ENCODE assay signal across 14 mouse cellular contexts in the genomic region with DNA sequence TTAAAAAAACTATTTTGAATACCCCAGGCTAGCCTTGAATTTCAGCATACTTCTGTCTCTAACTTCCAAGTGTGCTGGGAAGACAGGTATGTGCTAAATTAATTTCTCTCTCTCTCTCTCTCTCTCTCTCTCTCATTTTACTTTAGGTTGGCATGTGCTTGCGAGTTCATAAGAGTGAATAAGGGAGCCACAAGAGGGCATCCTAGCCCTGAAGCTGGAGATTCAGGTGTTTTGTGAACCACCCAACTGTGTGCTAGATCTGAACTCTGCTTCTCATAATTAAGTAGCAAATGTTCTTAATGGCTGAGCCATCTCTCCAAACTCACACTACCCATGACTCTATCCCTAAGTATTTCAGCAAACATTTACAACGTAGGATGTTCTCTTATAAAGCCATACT. TPM values are rescaled to one million over a fixed set of nuclear protein-coding genes. Genes with fewer than 3 reads are reported as not detected.
DNase-seq lines count a peak whose midpoint lies in the region; ATAC-seq and TF ChIP-seq lines count a peak whose summit lies in the region.
"Had no signal": no experiment of that assay in that cellular context is flagged by ENCODE, and none has a peak within 500 bp of the region (broad histone marks: within the 10 kb centered on the region; RNA-seq: fewer than 3 reads in every experiment).

No protein-coding gene starts in this region.

- TF ChIP-seq EP300 in heart, postnatal 0 days (IDR thresholded peaks at IDR 0.05; ENCODE audit: low read depth): no peak

- TF ChIP-seq CTCF in heart, postnatal 0 days (IDR thresholded peaks at IDR 0.05; ENCODE audit: low read depth): peak; percentile 35; the same call in 1 of the 2 replicates
- 0 out of 2 replicates have a peak, but pooled peaks have one; percentile 4 for TF ChIP-seq CTCF in lung, embryonic 14.5 days (IDR thresholded peaks at IDR 0.05; ENCODE audit: low read depth)
- TF ChIP-seq CTCF in cortical plate, adult 2 months (IDR thresholded peaks at IDR 0.05; ENCODE audit: extremely low read depth, insufficient read depth, low read length): peak; percentile 34

- no peak overlapping the region for H3K4me3 ChIP-seq in heart, postnatal 0 days (ENCODE audit: low read depth, low read length)
- H3K4me3 ChIP-seq in lung, embryonic 14.5 days (ENCODE audit: low read depth, low read length): no peak overlapping the region
- H3K4me3 ChIP-seq in cortical plate, adult 2 months (ENCODE audit: insufficient read depth, low read length): no peak overlapping the region
- H3K4me3 ChIP-seq: embryonic facial prominence, embryonic 15.5 days; megakaryocyte, embryonic 14.5 days had no signal

- intact Hi-C loops in heart, postnatal 25 days (cut with DNase I): no loop called here

- WGBS in heart, postnatal 0 days: 77% methylated on average over 2 of the region's 2 CpGs
- WGBS in lung, embryonic 14.5 days: 70% methylated on average over 2 of the region's 2 CpGs

- H3K4me2 ChIP-seq in heart, postnatal 0 days (ENCODE audit: low read depth, low read length): no peak overlapping the region
- no peak overlapping the region for H3K4me2 ChIP-seq in lung, embryonic 14.5 days
- H3K4me2 ChIP-seq: embryonic facial prominence, embryonic 15.5 days had no signal

- TF ChIP-seq POLR2A in cortical plate, adult 2 months (IDR thresholded peaks at IDR 0.05; ENCODE audit: extremely low read depth, insufficient read depth, low read length): no peak

- no peak for DNase-seq in heart, postnatal 0 days (ENCODE audit: low spot score)
- no peak for DNase-seq in heart, postnatal 25 days (ENCODE audit: low spot score)
- no peak for DNase-seq in lung, embryonic 14.5 days
- DNase-seq in lung, adult 18-20 months: no peak
- peak; percentile 11 to 14 for DNase-seq in B cell, adult 2 months
- no peak for DNase-seq in c-Kit-positive CD71-positive TER-119-positive erythroid progenitor cells, embryonic 14.5 days (ENCODE audit: low spot score)
- DNase-seq in gastrocnemius, postnatal 10 days: no peak
- DNase-seq: cerebellum, postnatal 25 days; heart, postnatal 14 days had no signal

- no peaks in the 10 kb centered on the region; the same call in none of the 2 replicates for H3K4me1 ChIP-seq in heart, postnatal 0 days (ENCODE audit: control insufficient read depth, insufficient read depth)
- H3K4me1 ChIP-seq in lung, embryonic 14.5 days (ENCODE audit: insufficient read depth): no peaks in the 10 kb centered on the region
- no peaks in the 10 kb centered on the region; the same call in 1 of the 2 replicates for H3K4me1 ChIP-seq in cortical plate, adult 2 months (ENCODE audit: control insufficient read depth, insufficient read depth, low read length)

- H3K9me3 ChIP-seq in heart, postnatal 0 days (replicated peaks; ENCODE audit: control insufficient read depth, low read length): no peaks in the 10 kb centered on the region
- H3K9me3 ChIP-seq in lung, embryonic 14.5 days (ENCODE audit: low read depth, low read length): no peaks in the 10 kb centered on the region
- H3K9me3 ChIP-seq: embryonic facial prominence, embryonic 15.5 days; megakaryocyte, embryonic 14.5 days had no signal

- no peak for ATAC-seq in heart, postnatal 0 days (ENCODE audit: insufficient read depth, low read depth)
- no peak for ATAC-seq in lung, embryonic 14.5 days (ENCODE audit: insufficient read depth)
- ATAC-seq: intestine, embryonic 16.5 days had no signal

- H3K27me3 ChIP-seq in heart, postnatal 0 days (ENCODE audit: control insufficient read depth, insufficient read depth, low read length): no peaks in the 10 kb centered on the region
- H3K27me3 ChIP-seq in lung, embryonic 14.5 days (ENCODE audit: insufficient read depth, low read length): no peaks in the 10 kb centered on the region
- H3K27me3 ChIP-seq: embryonic facial prominence, embryonic 15.5 days; megakaryocyte, embryonic 14.5 days had no signal

- no peak overlapping the region for H3K9ac ChIP-seq in heart, postnatal 0 days (replicated peaks; ENCODE audit: low read depth, low read length)
- H3K9ac ChIP-seq in lung, embryonic 14.5 days: no peak overlapping the region
- H3K9ac ChIP-seq: embryonic facial prominence, embryonic 15.5 days had no signal

- no peak overlapping the region for H3K27ac ChIP-seq in heart, postnatal 0 days (ENCODE audit: low read depth)
- H3K27ac ChIP-seq in lung, embryonic 14.5 days (ENCODE audit: low read depth): no peak overlapping the region
- H3K27ac ChIP-seq in cortical plate, adult 2 months (ENCODE audit: insufficient read depth, low read length): no peak overlapping the region
- H3K27ac ChIP-seq: embryonic facial prominence, embryonic 15.5 days had no signal

- H3K36me3 ChIP-seq in heart, postnatal 0 days (replicated peaks; ENCODE audit: control insufficient read depth, insufficient read depth, low read length): peaks cover 55% of the 10 kb centered on the region
- peaks cover 61% of the 10 kb centered on the region for H3K36me3 ChIP-seq in lung, embryonic 14.5 days (ENCODE audit: insufficient read depth)

RNA-seq across cellular contexts. Expression of a gene that starts 21.8 kb away (rescaled TPM):
- total RNA-seq in heart, postnatal 0 days (2014; rRNA removed; ENCODE audit: low replicate concordance): 78.4 and 80.3 TPM in 2 replicates
- 29.9 and 31.4 TPM in 2 replicates for polyA plus RNA-seq in heart, postnatal 0 days (2015; fragmentation: Nextera tagmentation; extraction: Ambion mirVana)
- total RNA-seq in heart, postnatal 25 days (2021): 10 to 100 TPM; 70.9 to 76.5 TPM
- 29.9 and 34.3 TPM in 2 replicates for polyA plus RNA-seq in lung, embryonic 14.5 days (2014; fragmentation: Nextera tagmentation; extraction: Ambion mirVana)
- 103 and 117 TPM in 2 replicates for polyA plus RNA-seq in cortical plate, adult 2 months (2012; rRNA removed)
- 10 to 100 TPM; 57.8 to 58.2 TPM for total RNA-seq in gastrocnemius, postnatal 10 days (2021)

RNA-seq across cellular contexts. Expression of a gene that starts 35.6 kb away (rescaled TPM):
- total RNA-seq in heart, postnatal 0 days (2014; rRNA removed; ENCODE audit: low replicate concordance): 41.0 and 50.3 TPM in 2 replicates
- polyA plus RNA-seq in heart, postnatal 0 days (2015; fragmentation: Nextera tagmentation; extraction: Ambion mirVana): 83.6 and 92.8 TPM in 2 replicates
- total RNA-seq in heart, postnatal 25 days (2021): 10 to 100 TPM; 55.1 to 62.3 TPM
- polyA plus RNA-seq in lung, embryonic 14.5 days (2014; fragmentation: Nextera tagmentation; extraction: Ambion mirVana): 179 and 184 TPM in 2 replicates
- 90.3 and 92.6 TPM in 2 replicates for polyA plus RNA-seq in cortical plate, adult 2 months (2012; rRNA removed)
- total RNA-seq in gastrocnemius, postnatal 10 days (2021): 10 to 100 TPM; 62.5 to 73.1 TPM

RNA-seq across cellular contexts. Expression of a gene that starts 35.7 kb away (rescaled TPM):
- total RNA-seq in heart, postnatal 0 days (2014; rRNA removed; ENCODE audit: low replicate concordance): 35.3 and 49.3 TPM in 2 replicates
- polyA plus RNA-seq in heart, postnatal 0 days (2015; fragmentation: Nextera tagmentation; extraction: Ambion mirVana): 12.2 and 13.1 TPM in 2 replicates
- total RNA-seq in heart, postnatal 25 days (2021): 10 to 100 TPM; 65.6 to 67.2 TPM
- 14.1 and 15.7 TPM in 2 replicates for polyA plus RNA-seq in lung, embryonic 14.5 days (2014; fragmentation: Nextera tagmentation; extraction: Ambion mirVana)
- 46.5 and 47.0 TPM in 2 replicates for polyA plus RNA-seq in cortical plate, adult 2 months (2012; rRNA removed)
- total RNA-seq in gastrocnemius, postnatal 10 days (2021): 10 to 100 TPM; 52.7 to 52.9 TPM

RNA-seq across cellular contexts. Expression of a gene that starts 41.0 kb away (rescaled TPM):
- 65.0 and 610 TPM in 2 replicates for total RNA-seq in heart, postnatal 0 days (2014; rRNA removed; ENCODE audit: low replicate concordance)
- polyA plus RNA-seq in heart, postnatal 0 days (2015; fragmentation: Nextera tagmentation; extraction: Ambion mirVana): 54.5 and 65.2 TPM in 2 replicates
- 10 to 100 TPM; 45.4 to 93.0 TPM for total RNA-seq in heart, postnatal 25 days (2021)
- 147 and 150 TPM in 2 replicates for polyA plus RNA-seq in lung, embryonic 14.5 days (2014; fragmentation: Nextera tagmentation; extraction: Ambion mirVana)
- polyA plus RNA-seq in cortical plate, adult 2 months (2012; rRNA removed): 16.0 and 18.3 TPM in 2 replicates
- 10 to 100 TPM; 53.6 to 64.6 TPM for total RNA-seq in gastrocnemius, postnatal 10 days (2021)
- total RNA-seq: granulocyte monocyte progenitor cell, adult 5-6 weeks had no signal

Comparison
In these comparisons a context has a peak if more than half of its experiments do, and no peak if none do; other contexts are left out.
1. DNase-seq: peak in B cell, adult 2 months (2 of 2); none in heart, postnatal 0 days (single experiment), heart, postnatal 25 days (single experiment), lung, embryonic 14.5 days (single experiment), lung, adult 18-20 months (0 of 2), c-Kit-positive CD71-positive TER-119-positive erythroid progenitor cells, embryonic 14.5 days (single experiment) and gastrocnemius, postnatal 10 days (single experiment).
2. Peak in every context shown above with its lines, with median percentiles within 50 percentile points of each other: CTCF ChIP-seq.